Mouse (Mus musculus) urinary bladder, postnatal 36 days (tissue): Measurements from ENCODE around the gene Gm20661.

Experiments used
- DNase-seq, 2 experiments: peaks; one replicate each; pipeline ENCODE4 v3.0.0; 2022; ENCODE audit warnings: low spot score in 2 of 2, mixed read lengths in 1 of 2

Gene Gm20661

DNA sequence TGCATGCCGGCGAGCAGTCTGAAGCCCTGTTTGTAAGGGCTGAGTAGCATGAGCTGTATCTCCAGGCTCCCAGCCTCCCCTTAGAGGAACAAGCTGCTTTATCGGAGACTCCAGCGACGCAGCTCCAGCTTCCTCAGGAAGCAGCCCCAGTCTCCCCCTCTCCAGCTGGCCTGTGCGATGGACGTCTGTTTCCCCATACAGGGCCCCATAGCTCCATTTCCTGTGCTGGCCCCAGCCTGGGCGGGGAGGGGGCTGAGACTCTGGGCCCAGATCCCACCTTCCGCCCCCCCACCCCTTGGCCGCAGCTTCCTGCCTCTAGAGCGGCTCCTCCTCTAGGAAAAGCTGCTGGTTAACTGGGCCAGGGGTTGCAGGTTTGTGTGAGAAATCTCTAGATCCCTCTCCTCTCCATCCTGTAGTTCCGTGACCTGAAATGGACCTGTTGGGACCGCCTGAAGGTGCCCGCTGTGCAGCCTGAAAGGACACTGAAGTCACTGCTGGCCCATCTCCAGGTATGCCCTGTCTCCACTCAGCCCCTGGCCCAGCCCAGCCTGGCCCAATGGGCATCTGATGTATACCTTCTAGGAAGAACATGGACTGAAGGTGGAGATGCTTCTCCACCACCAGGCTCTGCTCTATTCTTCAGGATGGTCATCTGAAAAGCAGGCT is at the start of gene Gm20661:
TSS of gene Gm20661 (plus strand) at position 378 of the 666 bp plus-strand sequence.
- peak in 1 of 2 experiments; percentile 63 for DNase-seq

DNA sequence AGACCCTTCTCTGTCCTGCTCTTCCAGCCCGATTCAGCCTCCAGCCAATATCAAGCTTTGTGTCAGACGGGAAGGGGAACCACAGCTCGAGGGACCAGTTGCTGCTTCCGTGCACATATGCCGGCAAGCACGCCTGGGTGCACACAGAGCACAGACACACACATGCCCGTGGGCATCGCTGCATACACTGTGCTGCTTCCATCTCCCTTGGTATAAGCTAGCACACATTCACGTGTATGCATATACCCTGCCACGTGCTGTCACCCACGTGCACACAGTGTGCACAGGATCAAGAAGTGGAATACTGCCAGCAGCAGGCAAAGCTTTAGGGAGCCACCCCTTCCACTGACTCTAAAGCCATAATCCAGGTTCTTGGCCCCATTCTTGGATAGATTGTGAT is 48.7 kb upstream of the Gm20661 start:
- no peak for DNase-seq

DNA sequence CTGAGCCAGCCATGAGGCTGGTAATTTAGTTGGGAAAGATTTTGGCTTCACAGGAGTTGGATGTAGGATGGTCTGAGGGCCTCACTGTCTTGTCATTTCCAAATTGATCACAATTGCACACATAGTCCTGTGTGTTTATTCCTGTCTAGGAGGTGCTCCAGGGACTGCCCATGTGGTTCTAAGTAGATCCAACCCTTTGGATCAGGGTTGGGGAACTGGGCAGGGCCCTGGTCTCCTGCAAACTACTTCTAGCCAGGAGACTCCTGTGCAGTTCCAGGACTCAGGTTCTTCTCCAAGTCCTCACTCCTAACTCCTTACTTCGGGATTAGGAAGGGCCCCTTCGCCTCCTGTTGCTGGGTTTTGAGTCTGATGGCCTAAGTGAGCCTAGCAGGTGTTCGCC is 47.5 kb upstream of the Gm20661 start, which contains the start of gene Camkv:
TSS of gene Camkv (plus strand) at position 301 of the 400 bp plus-strand sequence.
- DNase-seq: no peak

DNA sequence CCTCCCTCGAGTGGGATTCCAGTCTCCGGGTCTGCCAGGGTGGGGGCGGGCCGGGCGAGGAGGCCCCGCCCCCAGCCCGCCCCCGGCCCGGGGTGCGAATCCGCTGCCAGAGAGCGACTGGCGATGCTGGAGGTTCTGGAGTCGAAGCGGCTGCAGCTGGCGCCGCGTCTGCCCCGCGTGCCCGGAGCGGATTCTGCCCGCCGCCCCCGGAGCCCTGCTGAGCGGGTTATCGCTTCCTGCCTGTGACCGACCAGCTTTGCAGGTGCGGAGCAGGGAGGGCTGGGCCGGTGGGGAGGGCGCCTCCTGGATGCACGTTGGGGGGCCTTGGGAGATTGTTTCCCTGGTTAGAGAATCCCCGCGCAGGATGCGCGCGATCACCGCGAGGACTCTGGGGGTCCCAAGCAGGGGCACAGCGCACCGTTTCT is 47.1 kb upstream of the Gm20661 start:
- DNase-seq: no peak

DNA sequence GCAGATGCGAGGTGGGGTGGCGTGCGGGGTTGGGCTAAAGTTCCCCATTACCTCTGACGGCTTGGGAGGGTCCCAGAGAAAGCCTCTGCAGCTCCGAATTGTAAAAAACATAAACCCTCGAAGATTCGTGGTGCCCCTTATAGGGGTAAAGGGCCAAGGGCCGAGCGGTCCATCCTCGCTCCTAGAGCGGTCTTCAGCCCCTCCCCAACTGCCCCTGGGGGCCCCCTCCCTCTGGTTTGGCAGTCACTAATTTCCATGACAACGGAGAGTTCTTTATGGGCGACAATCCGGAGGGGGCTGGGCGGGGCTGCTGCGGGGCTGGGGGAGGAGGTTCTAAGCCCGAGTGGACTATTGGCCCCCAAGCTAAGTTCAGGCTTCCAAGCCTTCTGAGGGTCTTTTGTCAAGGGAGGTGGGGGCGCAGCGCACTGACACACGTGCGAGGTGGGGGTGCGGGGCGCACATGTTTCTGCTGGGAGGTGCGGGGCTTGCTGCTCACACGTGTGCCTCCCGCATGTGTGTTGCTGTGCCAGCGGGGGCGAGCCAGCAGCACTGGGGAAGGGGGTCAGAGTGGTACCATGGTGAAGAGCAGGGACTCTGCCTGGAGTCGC is 46.5 kb upstream of the Gm20661 start:
- DNase-seq: no peak

DNA sequence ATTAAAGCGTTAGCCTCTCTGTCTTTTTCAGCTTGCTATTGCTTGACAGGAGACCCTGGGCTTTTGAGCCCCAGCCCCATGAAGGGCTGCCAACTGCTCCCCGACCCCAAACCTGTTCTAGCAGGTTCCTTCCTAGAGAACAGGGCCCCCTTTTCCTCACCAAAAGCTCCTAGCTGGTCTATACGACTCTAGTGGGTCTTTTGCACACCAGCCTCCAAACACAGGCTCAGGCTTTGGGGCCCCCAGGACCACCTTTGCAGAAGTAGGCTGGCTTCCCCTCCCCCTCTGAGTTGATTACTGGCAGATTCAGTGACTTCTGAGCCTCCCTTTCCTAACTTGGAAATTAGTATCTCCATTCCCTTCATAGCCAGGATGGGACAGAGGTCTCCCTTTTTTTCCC is 46.0 kb upstream of the Gm20661 start:
- no peak for DNase-seq

DNA sequence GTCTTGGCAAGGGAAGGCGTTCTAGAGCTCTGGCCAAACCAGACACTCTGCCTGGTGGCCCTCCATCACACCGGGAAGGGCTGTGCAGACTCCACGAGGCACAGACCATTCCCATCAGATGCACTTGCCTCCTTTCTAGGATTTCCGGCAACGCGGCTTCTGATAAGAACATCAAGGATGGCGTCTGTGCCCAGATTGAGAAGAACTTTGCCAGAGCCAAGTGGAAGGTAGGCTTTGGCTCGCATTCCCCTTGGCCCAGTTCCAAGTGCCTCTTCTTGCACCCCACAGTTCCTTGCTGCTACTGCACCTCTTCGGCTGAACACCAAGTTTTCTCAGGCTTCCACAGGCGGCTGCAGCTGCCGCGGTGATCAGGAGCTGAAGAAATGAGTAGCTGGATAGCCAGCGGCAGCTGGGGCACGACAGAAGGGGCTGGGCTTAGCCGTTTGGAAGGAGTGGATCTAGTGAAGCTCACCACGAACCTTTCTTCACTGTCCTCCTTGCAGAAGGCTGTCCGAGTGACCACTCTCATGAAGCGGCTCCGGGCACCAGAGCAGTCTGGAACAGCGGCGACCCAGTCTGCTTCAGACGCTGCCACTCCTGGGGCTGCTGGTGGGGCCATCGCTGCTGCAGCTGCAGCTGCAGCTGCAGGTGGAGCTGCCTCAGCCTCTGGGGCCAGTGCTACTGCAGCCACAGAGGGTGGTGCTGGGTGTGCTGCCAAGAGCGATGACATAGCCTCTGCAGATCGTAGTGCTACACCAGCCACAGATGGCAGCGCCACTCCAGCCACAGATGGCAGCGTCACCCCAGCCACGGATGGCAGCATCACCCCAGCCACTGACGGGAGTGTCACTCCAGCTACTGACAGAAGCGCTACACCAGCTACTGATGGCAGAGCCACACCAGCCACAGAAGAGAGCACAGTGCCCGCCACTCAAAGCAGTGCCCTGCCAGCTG is 35.3 kb upstream of the Gm20661 start:
- DNase-seq: no peak

DNA sequence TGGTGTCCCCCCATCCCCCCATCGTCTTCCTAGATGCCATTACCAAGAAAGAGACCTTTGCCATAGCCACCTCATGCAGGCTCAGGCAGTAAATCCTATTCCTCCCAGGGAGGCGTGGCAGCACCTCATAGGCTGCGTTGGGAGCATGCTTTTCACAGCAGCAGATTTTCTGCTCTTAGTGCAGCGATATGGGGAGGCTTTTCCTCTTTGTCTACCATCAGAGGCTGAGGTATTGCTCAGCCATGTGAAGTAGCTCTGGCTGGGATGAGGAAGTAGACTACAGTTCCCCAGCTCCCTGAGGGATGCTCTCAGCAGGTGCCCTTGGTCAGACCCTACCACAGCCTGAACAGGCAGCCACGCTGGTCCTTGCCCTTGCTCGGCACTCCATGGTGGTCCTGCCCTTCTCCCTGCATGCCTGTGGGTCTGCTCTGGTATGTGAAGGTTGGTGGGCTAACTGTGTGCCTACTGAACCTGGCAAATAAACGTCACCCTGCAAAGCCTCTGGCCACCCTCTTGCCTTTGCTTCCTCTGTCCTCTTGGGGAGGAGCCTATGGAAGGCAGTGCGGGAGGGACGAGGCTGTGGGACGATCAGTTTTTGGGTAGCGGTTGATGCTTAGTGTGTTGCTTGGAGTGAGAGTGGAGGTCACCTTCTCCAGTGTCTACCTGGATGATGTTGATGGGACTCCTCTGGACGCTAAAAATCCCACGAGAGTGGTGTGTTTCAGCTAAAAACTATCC is 33.5 kb upstream of the Gm20661 start:
- no peak for DNase-seq

DNA sequence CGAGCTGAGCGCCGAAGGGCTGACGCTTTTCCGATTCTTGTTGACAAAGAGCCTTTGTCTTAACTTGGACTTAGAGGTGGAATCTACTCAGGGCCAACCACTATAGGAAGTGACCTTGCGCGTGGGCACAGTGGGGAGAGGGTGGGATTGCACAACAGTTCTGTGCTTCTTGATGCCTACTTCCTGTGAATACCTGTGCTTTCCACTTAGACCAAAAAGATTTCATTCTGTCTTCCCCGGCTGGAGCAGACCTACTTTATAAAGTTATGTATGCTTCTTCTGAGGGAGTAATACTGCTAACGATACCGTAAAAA is 33.0 kb upstream of the Gm20661 start, which contains the start of gene Traip:
TSS of gene Traip (plus strand) at position 215 of the 314 bp plus-strand sequence.
- no peak for DNase-seq

DNA sequence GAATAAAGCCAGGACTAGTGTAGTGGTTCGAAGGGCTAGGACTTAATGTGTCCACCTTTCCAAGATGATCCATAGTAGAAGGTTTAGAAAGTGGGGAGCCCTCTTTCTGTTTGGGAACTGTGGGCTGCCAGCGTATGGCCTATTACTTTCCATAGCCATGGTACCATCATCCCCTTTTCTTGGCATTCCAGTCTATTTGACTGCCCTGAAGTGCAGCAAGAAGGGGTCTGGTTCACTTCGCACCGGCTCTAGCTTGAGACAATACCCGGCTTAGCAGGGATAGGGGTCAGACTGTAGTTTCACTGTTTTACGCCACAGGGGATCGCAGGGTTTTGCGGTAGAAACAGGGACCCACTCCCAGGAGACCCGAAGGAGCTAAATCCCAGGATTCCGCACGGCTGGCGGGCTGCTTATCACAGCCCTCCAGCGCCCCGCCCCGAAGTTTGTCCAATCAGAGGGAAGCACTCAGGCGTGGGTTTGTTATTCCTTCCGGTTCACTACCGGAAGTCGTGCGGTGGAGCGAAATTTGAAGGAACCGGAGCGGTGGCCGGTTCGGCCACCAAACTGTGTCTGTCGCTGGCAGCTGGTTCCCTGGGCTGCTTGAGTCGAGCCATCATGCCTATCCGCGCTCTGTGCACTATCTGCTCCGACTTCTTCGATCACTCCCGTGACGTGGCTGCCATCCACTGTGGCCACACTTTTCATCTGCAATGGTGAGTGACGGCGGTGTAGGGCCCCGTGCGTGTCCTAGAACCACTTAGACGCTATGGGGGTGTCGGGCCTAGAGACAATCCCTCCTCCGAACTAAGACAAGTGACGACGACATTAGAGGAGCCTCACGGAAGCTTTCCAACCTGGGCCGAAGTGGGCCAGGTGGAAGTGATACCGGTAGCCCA is 32.1 kb upstream of the Gm20661 start:
- DNase-seq: peak; percentile 84 to 91

DNA sequence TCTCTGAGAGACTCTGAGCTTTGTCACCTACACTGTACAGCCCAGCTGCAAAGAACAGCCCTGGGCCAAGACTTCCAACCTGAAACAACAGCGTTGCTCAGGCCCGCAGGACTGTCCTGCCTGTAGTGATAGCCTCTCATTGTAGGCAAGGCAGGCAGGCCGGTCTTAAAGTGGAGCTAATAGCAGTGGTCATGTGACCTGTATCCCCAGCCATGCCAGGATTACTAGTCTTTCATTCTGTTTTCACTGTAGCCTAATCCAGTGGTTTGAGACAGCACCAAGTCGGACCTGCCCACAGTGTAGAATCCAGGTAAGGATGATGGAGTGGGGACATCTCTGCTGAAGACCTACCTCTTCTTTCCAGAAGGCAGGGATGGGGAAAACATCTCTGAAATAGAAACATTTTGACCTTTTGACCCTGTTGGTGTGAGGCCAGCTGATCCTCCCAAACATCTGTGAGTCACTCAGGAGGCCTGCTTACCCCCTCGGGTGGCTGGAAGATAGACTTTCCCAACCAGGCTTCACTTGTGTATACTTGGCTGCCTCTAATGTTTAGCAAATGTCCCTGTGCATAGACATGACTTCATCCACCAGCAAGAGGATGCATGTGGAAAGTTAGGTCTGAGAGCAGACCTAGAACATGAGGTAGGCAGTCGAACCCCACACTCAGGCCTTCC is 27.1 kb upstream of the Gm20661 start:
- no peak for DNase-seq

DNA sequence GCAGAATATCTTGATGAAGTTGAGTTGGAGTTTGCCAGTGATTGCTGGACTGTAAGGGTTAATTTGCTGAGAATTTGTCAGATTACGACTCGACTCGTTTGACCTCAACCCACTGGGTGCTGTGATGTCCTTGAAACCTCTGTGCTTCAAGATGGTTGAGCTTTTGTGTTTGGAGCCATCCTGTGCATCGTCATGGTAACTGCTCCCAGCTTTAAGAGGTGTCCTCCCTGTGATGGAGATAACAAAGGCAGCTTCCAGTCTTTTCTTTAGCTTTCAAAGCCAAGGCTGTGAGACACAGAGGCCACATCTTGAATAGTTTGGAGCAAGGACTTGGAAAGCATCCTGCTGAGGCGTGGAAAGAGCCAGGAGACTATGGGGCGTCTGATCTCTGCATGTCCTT is 25.7 kb upstream of the Gm20661 start:
- no peak for DNase-seq

DNA sequence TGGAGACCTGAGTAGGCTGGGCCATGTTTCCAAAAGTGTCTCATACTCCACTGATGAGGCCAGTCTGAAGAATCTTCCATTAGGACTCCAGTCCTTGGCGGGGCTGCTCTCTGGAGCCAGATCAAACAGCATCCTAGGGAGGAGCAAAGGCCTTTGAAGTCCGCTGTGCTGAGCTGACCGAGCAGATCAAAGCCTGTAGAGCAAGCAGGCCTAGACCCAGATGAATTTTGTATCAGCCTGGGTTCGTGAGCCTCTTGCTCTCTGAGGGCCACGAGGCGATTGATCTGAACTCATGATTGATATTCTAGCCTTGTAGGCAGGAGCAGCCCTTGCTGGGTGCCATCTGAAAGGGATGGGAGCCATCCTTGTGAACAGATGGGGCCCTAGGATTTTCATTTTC is 23.0 kb upstream of the Gm20661 start:
- DNase-seq: no peak

DNA sequence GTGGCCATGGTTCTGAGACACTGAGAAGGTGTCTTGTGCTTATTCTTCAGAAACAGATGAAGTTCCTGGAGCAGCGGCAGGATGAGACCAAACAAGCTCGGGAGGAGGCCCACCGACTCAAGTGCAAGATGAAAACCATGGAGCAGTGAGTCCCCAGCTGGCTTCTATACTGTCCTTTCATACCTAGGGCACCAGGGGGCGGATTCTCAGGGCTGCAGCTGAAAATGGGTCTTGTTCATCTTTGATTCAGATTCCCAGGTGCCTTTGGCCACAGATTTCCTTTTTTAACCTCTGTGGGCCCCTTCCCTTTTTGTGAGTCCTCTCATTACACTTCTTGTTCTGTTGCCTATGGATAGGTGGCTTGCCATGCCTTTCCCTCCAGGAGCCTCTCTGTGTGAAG is 21.9 kb upstream of the Gm20661 start:
- DNase-seq: no peak

DNA sequence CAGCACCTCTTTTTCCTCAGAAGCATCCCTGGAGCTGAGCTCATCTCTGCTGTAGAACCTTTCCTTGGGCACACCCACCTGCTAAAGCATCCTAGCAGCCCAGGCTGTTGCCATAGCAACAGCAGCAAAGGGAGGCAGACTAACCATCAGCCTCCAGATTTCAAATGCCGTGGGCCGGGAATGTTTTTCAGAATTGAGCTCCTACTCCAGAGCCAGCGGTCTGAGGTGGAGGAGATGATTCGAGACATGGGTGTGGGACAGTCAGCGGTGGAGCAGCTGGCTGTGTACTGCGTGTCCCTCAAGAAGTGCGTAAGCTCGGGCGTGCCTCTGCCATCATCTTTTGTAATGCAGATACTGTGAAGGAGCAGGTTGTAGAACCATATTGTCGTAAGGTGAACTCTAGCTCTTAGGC is 21.5 kb upstream of the Gm20661 start:
- DNase-seq: no peak

DNA sequence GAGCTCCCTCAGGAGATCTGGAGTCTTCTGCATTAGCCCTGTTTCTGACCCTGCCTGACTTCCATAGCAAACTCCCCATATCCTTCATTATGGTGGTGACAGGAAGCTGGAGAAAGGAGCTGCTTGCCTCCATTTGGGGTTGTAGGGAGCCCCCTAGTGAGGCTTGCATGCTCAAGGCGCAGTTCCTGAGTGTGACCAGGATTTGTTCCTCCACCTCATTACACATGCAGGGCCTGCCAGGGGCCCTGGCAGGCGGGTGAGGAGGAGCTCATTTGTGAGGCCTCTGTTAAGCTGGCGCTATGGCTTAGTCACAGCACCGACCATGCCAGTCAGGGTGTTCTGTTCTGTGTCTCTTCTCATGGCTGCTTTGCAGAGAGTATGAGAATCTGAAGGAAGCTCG is 21.0 kb upstream of the Gm20661 start:
- no peak for DNase-seq

DNA sequence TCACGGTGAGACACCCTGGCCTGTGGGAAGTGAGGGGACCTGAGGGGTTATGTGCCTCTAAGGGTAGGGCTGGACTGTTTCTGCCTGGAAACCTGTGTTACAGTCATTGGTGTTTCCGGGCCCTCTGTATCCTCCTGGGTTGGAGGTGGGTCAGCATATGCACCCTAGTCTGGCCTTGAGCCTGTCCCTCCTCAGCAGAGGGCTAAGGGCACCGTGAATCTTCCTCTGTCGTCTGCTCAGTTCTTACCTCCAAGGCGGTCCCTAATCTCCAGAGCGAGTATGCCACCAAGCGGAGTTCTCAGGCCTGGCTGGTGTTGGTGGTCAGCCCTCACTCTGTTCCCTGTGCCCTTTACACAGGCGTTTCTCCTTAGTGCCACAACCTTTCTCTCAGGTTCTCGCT is 19.9 kb upstream of the Gm20661 start:
- no peak for DNase-seq

DNA sequence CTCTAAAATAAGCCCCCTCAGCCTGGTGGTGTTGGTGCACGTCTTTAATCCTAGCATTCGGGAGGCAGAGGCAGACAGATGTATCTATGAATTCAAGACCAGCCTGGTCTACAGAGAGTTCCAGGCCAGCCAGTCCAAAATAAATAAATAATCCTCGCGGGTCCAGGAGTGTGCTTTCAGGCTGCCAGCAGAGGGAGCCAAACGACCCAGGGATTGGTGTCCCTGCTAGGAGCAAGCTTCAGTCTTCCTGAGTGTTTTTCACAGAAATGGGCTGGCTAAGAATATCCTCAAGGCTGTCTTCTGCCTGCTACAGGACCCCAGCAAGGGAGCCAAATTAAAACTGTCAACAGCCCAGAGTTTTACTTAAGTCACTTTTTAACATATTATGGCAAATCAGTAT is 19.2 kb upstream of the Gm20661 start:
- peak; percentile 66 to 79 for DNase-seq

DNA sequence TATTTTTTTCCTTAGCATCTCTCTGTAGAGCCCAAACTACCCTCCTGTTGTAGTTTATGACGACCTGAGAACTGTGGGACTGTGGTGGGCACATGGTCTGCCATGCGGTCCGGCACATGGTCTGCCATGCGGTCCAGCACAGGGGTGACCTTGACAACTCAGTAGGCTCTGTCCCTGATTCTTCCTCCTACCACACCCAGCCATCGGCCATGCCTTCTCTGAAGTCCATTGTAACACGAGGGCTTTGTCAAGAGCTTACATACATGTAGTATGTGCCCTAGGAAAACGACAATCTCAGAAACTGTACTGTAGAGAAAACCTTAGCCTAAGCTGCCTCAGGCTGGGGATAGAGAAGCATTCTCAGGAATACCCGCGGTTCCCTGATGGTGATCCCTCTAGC is 18.2 kb upstream of the Gm20661 start:
- no peak for DNase-seq

DNA sequence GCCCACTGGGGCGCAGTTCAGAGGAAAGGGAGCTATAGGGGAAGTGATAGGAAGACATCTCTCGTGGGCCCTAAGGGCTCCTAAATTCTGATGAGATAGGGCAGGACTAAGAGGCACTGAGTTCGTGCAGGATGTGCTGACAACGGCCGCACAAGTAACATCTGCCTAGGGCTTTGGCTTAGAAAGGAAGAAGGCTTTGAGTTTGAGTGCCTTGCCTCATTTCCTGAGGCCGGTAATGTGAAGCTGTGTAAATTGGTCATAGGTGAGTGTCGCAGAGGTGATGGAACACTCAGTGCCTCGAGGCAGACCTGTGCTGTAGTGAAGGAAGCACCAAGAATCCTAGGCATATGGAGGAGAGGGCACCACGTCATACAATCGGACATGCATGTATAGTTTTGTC is 16.2 kb upstream of the Gm20661 start:
- no peak for DNase-seq
